Mouse (Mus musculus) midbrain, postnatal 0 days (tissue): ENCODE measurements around the gene Lsm11. TPM values are rescaled to one million over a fixed set of nuclear protein-coding genes. Genes with fewer than 3 reads are reported as not detected.

Experiments used
- ATAC-seq: fragments of 200-750 bp; cut with Nextera tagmentation; 2 replicates; pipeline ENCODE4 v1.8.0; 2017; ENCODE audit warnings: moderate number of reproducible peaks, mild to moderate bottlenecking, moderate TSS enrichment, moderate library complexity; ENCODE audit not compliant: low FRiP score
- DNase-seq: peaks from one replicate; pipeline ENCODE4 v3.0.0-alpha.2; 2015; ENCODE audit warnings: low spot score
- H3K27ac ChIP-seq: fragments of 300-500 bp; sonication (generic); 2 replicates; pipeline ENCODE4 v1.5.1; 2014; ENCODE audit warnings: low read depth, mild to moderate bottlenecking, low read length, mixed read lengths
- H3K27me3 ChIP-seq: fragments of 300-500 bp; sonication (generic); 2 replicates; pipeline ENCODE4 v1.6.1; 2014; ENCODE audit warnings: low read length, control low read depth, mixed read lengths; ENCODE audit not compliant: insufficient read depth
- H3K36me3 ChIP-seq: fragments of 300-500 bp; sonication (generic); 2 replicates; pipeline ENCODE4 v1.6.1; 2014; ENCODE audit warnings: low read length, control low read depth, mixed read lengths; ENCODE audit not compliant: insufficient read depth
- H3K4me1 ChIP-seq: fragments of 300-500 bp; sonication (generic); 2 replicates; pipeline ENCODE4 v1.6.1; 2014; ENCODE audit warnings: mild to moderate bottlenecking, control low read depth, antibody characterized with exemption, low read length, mixed read lengths; ENCODE audit not compliant: insufficient read depth
- H3K4me2 ChIP-seq: fragments of 300-500 bp; sonication (generic); 2 replicates; pipeline ENCODE4 v1.6.1; 2014; ENCODE audit warnings: low read depth, mild to moderate bottlenecking, low read length, mixed read lengths; ENCODE audit not compliant: poor library complexity, severe bottlenecking
- H3K4me3 ChIP-seq: fragments of 300-500 bp; sonication (generic); 2 replicates; pipeline ENCODE4 v1.5.1; 2014; ENCODE audit warnings: low read depth, mild to moderate bottlenecking, low read length, moderate library complexity
- H3K9ac ChIP-seq: fragments of 300-500 bp; sonication (generic); replicated peaks from 2 replicates; pipeline ENCODE4 v1.6.1; 2014; ENCODE audit warnings: mild to moderate bottlenecking, low read length, moderate library complexity, mixed read lengths; ENCODE audit not compliant: poor library complexity, severe bottlenecking
- H3K9me3 ChIP-seq: fragments of 300-500 bp; sonication (generic); 2 replicates; pipeline ENCODE4 v1.6.1; 2016; ENCODE audit warnings: low read length, control low read depth
- CTCF ChIP-seq: IDR thresholded peaks from 2 replicates; pipeline ENCODE4 v1.5.1; 2016; ENCODE audit warnings: antibody characterized with exemption, mild to moderate bottlenecking
- WGBS: fragments of 180-500 bp; shearing (Covaris S2); extraction: QIAGEN DNeasy Blood & Tissue Kit; methylation state at CpG from one replicate; pipeline ENCODE4 v1.1.7; 2014; 5-methylcytosine and 5-hydroxymethylcytosine counted together
- polyA plus RNA-seq: library from polyadenylated mRNA; unstranded; fragments of >200 nt; fragmentation: Nextera tagmentation; extraction: Ambion mirVana; gene quantifications from 2 replicates; pipeline ENCODE4 v1.2.1, GENCODE M21; 2015
- total RNA-seq: library from RNA; depleted of rRNA; stranded (reverse); fragments of >200 nt; gene quantifications from 2 replicates; pipeline ENCODE4 v1.2.3, GENCODE M21; 2014

The Lsm11 gene
- total and polyA plus RNA-seq, 2 experiments from 2014 or later = 32.9 to 89.2 TPM

DNA sequence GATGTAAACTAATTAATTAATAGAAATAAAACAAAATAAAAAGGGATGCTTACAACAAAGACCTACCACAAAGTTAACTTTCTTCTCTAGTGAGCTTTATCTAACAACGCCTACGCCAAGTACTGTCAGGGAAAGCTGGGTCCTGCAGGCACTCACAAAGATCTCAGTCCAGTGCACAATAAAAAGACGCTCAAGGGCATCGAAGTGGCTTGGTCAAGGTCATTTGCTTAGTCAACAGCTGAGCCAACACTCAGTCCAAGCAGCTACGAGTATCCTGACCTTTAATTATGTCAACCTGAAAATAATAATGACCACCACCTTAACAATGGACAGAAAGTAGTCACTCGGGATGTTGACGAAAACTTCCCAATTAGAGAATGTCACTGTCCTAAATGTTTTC lies 2.5 kb downstream of the Lsm11 start:
- Histone ChIP-seq H3K27ac (no peak overlapping the region), H3K9ac (no peak overlapping the region), H3K27me3 (no peaks in the 10 kb centered on the region), H3K9me3 (no peaks in the 10 kb centered on the region), H3K4me1 (peaks cover 6% of the 10 kb centered on the region; the same call in 1 of the 2 replicates), H3K4me3 (no peak overlapping the region), H3K36me3 (no peaks in the 10 kb centered on the region), H3K4me2 (no peak overlapping the region)
- WGBS = 89% methylated on average over 7 of the region's 7 CpGs
- DNase-seq (no peak), ATAC-seq (no peak)
- no peak for TF ChIP-seq CTCF

DNA sequence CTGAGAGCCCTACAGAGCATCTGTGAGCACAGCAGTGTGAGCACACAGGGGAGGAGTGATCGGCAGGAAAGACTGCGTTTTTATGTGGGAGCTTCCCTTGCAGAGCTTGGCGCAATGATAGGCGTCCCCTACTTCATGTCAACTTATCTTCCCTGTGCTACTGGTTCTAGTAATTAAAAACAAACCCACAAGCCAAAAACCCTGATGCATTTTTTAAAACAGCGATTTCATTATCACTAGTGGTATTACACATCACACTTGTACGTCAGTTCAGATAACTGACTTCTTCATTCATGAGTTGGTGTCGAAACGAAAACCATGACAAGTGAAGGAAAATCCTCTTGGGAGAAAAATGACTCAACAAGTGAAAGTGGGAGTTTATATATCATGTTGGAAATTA lies 5.8 kb downstream of the Lsm11 start:
- Histone ChIP-seq H3K4me1 (peaks cover 6% of the 10 kb centered on the region; the same call in 1 of the 2 replicates), H3K9me3 (no peaks in the 10 kb centered on the region), H3K36me3 (peaks cover 15% of the 10 kb centered on the region; the same call in 1 of the 2 replicates), H3K27ac (no peak overlapping the region), H3K4me3 (no peak overlapping the region), H3K4me2 (no peak overlapping the region), H3K9ac (no peak overlapping the region), H3K27me3 (no peaks in the 10 kb centered on the region)
- DNase-seq (no peak), ATAC-seq (no peak)
- no peak for TF ChIP-seq CTCF
- 89% methylated on average over 8 of the region's 8 CpGs for WGBS

- WGBS = 96% methylated on average over 8 of the region's 8 CpGs
- no peaks in the 10 kb centered on the region for H3K4me1 ChIP-seq
- H3K9me3 ChIP-seq = no peaks in the 10 kb centered on the region
- no peak overlapping the region for H3K9ac ChIP-seq
- TF ChIP-seq CTCF = no peak
- peaks cover 29% of the 10 kb centered on the region for H3K36me3 ChIP-seq
- H3K27ac ChIP-seq = no peak overlapping the region
- DNase-seq (no peak), ATAC-seq (no peak)
- H3K27me3 ChIP-seq = no peaks in the 10 kb centered on the region
- no peak overlapping the region for H3K4me3 ChIP-seq
- H3K4me2 ChIP-seq = no peak overlapping the region
Observed at GRCm38 (mm10) chr11:45937478-45937877, 7.3 kb downstream of the Lsm11 start.

- Histone ChIP-seq H3K27me3 (no peaks in the 10 kb centered on the region), H3K27ac (no peak overlapping the region), H3K4me1 (no peaks in the 10 kb centered on the region), H3K36me3 (peaks cover 45% of the 10 kb centered on the region), H3K9ac (no peak overlapping the region), H3K4me2 (no peak overlapping the region), H3K9me3 (no peaks in the 10 kb centered on the region), H3K4me3 (no peak overlapping the region)
- WGBS = 92% methylated on average over 10 of the region's 10 CpGs
- no peak for DNase-seq
- no peak for TF ChIP-seq CTCF
- ATAC-seq = no peak
Observed at GRCm38 (mm10) chr11:45932771-45933170, 12.0 kb downstream of the Lsm11 start.

DNA sequence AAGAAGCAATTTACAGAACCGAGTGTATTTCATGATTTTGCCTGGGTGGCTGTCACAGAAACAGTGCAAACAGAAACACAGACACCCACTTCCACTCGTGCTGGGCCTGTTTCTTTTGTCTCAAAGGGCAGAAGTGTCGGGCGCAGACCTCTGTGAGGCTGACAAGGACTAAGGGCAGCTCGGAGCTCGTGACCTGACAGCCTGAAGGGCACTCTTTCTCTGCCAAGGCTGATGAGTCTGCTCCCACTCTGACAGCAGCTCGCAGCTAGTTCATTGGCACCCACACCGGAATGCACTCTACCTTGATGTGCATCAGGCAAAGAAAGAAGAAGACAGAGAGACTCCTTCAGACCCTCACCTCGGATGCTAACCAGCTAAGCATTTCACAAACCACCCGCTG lies 15.2 kb downstream of the Lsm11 start:
- no peaks in the 10 kb centered on the region for H3K4me1 ChIP-seq
- no peak for TF ChIP-seq CTCF
- WGBS = 88% methylated on average over 10 of the region's 10 CpGs
- no peak overlapping the region for H3K4me3 ChIP-seq
- H3K4me2 ChIP-seq = no peak overlapping the region
- no peak overlapping the region for H3K9ac ChIP-seq
- H3K27ac ChIP-seq = no peak overlapping the region
- DNase-seq (no peak), ATAC-seq (no peak)
- no peaks in the 10 kb centered on the region for H3K9me3 ChIP-seq
- H3K27me3 ChIP-seq = no peaks in the 10 kb centered on the region
- peaks cover 36% of the 10 kb centered on the region for H3K36me3 ChIP-seq

GRCm38 (mm10) chr11:45927456-45927855 lies 17.3 kb downstream of the Lsm11 start:
- H3K4me3 ChIP-seq = no peak overlapping the region
- peaks cover 16% of the 10 kb centered on the region for H3K36me3 ChIP-seq
- no peak overlapping the region for H3K4me2 ChIP-seq
- H3K9me3 ChIP-seq = no peaks in the 10 kb centered on the region
- H3K4me1 ChIP-seq = no peaks in the 10 kb centered on the region
- DNase-seq = no peak
- no peak for ATAC-seq
- no peak for TF ChIP-seq CTCF
- H3K9ac ChIP-seq = no peak overlapping the region
- 36% methylated on average over 5 of the region's 5 CpGs for WGBS
- H3K27ac ChIP-seq = no peak overlapping the region
- no peaks in the 10 kb centered on the region for H3K27me3 ChIP-seq
